Mouse (Mus musculus) telencephalon, adult 2 months (tissue): ENCODE data around the gene Gm21310.
"Not testable (repeated sequence)": the region's sequence is repeated elsewhere in the genome, so short reads cannot be mapped to it uniquely, and the experiment has no call there.

Experiments
- DNase-seq: peaks from one replicate; pipeline ENCODE4 v3.0.0-alpha.2; 2011; ENCODE audit warnings: low read depth, low spot score

Gm21310 gene

DNA sequence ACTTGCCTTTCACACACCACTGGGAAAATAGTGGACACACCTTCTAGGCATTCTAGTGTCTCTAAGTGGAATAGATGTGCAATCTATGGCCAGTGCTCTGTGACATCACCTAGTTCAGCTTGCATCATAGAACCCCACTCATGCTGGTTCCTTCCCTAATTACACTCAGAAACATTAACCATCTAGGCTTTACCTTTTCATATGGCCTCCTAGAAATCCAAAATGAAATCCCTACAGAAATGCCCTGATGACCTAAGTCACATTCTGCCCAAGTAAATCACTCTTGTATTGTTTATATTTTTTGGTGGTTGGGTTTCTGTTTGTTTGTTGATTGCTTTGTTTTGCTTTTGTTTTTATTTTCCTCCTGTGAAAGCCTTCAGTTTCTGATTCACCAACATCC, at the start of gene Gm21310:
Gene Gm21310 (minus strand): TSS at position 101 of the 400 bp plus-strand sequence.
- not testable (repeated sequence) for DNase-seq
